Mouse (Mus musculus) midbrain, embryonic 12.5 days (tissue): ENCODE measurements around the gene Gm5244. TPM values are rescaled to one million over a fixed set of nuclear protein-coding genes. Genes with fewer than 3 reads are reported as not detected.
A peak's percentile ranks its signal among the peaks of the same experiment; 100 is the strongest.

ENCODE experiments used
- ATAC-seq: fragments of 200-750 bp; cut with Nextera tagmentation; 2 replicates; pipeline ENCODE4 v1.8.0; 2017; ENCODE audit warnings: low read depth, moderate TSS enrichment, moderate library complexity; ENCODE audit not compliant: low FRiP score
- H3K27ac ChIP-seq: fragments of 300-500 bp; sonication (generic); replicated peaks from 2 replicates; pipeline ENCODE4 v1.5.1; 2016; ENCODE audit warnings: mild to moderate bottlenecking
- H3K27me3 ChIP-seq: fragments of 300-500 bp; sonication (generic); 2 replicates; pipeline ENCODE4 v1.6.1; 2016; ENCODE audit warnings: mild to moderate bottlenecking
- H3K36me3 ChIP-seq: fragments of 300-500 bp; sonication (generic); 2 replicates; pipeline ENCODE4 v1.6.1; 2016
- H3K4me1 ChIP-seq: fragments of 300-500 bp; sonication (generic); 2 replicates; pipeline ENCODE4 v1.6.1; 2016
- H3K4me2 ChIP-seq: fragments of 300-500 bp; sonication (generic); replicated peaks from 2 replicates; pipeline ENCODE4 v1.6.1; 2016; ENCODE audit warnings: mild to moderate bottlenecking, moderate library complexity
- H3K4me3 ChIP-seq: fragments of 300-500 bp; sonication (generic); 2 replicates; pipeline ENCODE4 v1.5.1; 2016; ENCODE audit warnings: mild to moderate bottlenecking
- H3K9ac ChIP-seq: fragments of 300-500 bp; sonication (generic); replicated peaks from 2 replicates; pipeline ENCODE4 v1.6.1; 2016; ENCODE audit warnings: mild to moderate bottlenecking, moderate library complexity
- H3K9me3 ChIP-seq: fragments of 300-500 bp; sonication (generic); 2 replicates; pipeline ENCODE4 v1.6.1; 2016; ENCODE audit warnings: mild to moderate bottlenecking
- WGBS: fragments of 180-500 bp; shearing (Covaris S2); methylation state at CpG from one replicate; pipeline ENCODE4 v1.1.7; 2016; 5-methylcytosine and 5-hydroxymethylcytosine counted together
- polyA plus RNA-seq: library from polyadenylated mRNA; unstranded; fragments of >200 nt; fragmentation: Nextera tagmentation; extraction: Ambion mirVana; gene quantifications from 2 replicates; pipeline ENCODE4 v1.2.1, GENCODE M21; 2016

The Gm5244 gene
- polyA plus RNA-seq = not detected in 2 replicates

DNA sequence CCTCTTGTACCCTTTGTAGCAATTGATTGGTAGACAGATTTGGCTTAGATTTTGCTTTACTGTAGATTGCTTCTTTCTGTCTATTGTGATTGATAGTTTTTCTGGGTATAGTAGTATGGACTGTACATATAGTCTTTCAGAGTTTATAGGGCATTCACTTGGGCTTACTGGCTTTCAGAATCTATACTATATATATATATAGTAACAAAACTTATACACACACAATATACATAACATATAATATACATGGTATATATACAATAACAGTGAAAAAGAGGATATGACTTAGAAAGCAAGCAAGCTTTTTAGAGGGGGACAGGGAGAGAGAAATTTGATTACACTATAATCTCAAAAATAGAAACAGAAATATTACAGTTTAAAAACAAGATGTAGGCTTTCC is at the start of gene Gm5244:
Gm5244 (plus strand) TSS at position 301 of the 400 bp plus-strand sequence.
- Histone ChIP-seq H3K36me3 (no peaks in the 10 kb centered on the region), H3K27me3 (no peaks in the 10 kb centered on the region), H3K4me1 (no peaks in the 10 kb centered on the region), H3K4me2 (no peak within 1 kb of the TSS), H3K9ac (no peak within 1 kb of the TSS), H3K9me3 (no peaks in the 10 kb centered on the region), H3K4me3 (no peak within 1 kb of the TSS), H3K27ac (no peak within 1 kb of the TSS)
- no peak for ATAC-seq

DNA sequence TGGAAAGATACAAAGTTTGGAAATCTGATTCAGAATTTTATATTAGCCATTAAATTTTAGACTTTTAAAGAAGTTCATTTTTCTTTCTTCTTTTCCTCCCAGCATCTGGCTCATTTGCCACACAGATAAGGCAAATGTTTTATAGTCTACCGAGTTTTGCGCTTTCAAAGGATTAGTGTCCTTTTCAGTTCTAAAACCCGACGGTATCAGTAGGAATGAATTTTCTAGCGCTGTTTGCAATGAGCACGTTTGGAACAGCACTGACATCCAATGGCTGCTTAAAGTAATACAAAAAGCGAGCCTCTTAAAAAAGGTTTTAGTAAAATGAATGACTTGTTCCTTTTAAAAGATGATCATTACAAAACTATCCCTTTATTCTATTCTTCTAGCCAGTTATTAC is 49.4 kb upstream of the Gm5244 start:
- no peak for ATAC-seq
- WGBS = under 1% methylated on average over 7 of the region's 7 CpGs
- H3K9ac ChIP-seq = peak overlapping the region; percentile 79
- peak overlapping the region; percentile 99 for H3K27ac ChIP-seq
- H3K4me2 ChIP-seq = peak overlapping the region; percentile 70
- H3K4me3 ChIP-seq = peak overlapping the region; percentile 96
- no peaks in the 10 kb centered on the region for H3K36me3 ChIP-seq
- no peaks in the 10 kb centered on the region for H3K9me3 ChIP-seq
- H3K27me3 ChIP-seq = no peaks in the 10 kb centered on the region
- peaks cover 11% of the 10 kb centered on the region for H3K4me1 ChIP-seq

DNA sequence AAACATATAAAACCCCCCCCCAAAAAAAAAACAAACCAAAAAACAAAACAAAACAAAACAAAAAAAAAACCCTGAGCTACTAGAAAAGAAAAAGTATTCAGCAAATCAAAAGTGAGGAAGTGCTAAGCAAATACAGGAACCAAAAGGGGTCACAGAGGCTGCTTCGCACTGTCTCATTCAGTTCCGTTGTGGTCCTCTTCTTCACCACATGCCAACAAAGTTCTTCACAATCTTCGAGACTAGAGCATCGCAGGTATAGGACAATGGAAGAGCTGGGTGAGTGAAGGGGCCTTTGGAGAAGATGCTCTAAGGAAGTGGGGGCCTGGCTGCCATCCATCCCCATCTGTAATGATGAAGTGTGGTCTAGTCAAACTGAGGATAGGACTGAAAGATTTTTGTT is 48.1 kb upstream of the Gm5244 start:
- ATAC-seq = no peak
- Histone ChIP-seq H3K9me3 (no peaks in the 10 kb centered on the region), H3K9ac (no peak overlapping the region), H3K27ac (no peak overlapping the region), H3K4me2 (no peak overlapping the region), H3K36me3 (no peaks in the 10 kb centered on the region), H3K27me3 (no peaks in the 10 kb centered on the region), H3K4me3 (no peak overlapping the region), H3K4me1 (peaks cover 6% of the 10 kb centered on the region; the same call in 1 of the 2 replicates)
- WGBS = 88% methylated on average over 4 of the region's 4 CpGs

DNA sequence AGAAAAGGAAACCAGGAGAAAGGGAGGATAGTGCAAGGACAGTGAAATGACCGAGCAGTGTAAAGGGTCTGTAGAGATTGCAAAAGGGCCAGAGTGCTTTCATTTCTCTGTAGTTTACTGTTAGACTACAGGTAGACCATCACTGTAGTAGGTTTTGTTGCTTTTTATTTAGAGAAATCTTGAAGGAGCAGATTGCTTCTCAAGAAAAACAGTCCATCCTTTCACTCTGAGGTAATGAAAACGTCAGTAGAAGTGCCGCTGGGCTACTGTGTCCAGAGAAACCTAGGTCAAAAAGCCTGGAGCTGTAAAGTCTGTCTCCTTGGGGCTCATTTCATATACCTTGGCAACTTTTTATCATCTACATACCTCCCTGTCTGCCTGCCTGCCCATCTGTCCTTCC is 47.4 kb upstream of the Gm5244 start:
- no peak overlapping the region for H3K27ac ChIP-seq
- no peak overlapping the region for H3K9ac ChIP-seq
- H3K4me3 ChIP-seq = no peak overlapping the region
- WGBS = 89% methylated on average over 3 of the region's 3 CpGs
- no peaks in the 10 kb centered on the region for H3K27me3 ChIP-seq
- H3K4me1 ChIP-seq = 0 out of 2 replicates have a peak, but pooled peaks cover 3% of the 10 kb centered on the region
- H3K36me3 ChIP-seq = no peaks in the 10 kb centered on the region
- H3K9me3 ChIP-seq = no peaks in the 10 kb centered on the region
- ATAC-seq = no peak
- no peak overlapping the region for H3K4me2 ChIP-seq

DNA sequence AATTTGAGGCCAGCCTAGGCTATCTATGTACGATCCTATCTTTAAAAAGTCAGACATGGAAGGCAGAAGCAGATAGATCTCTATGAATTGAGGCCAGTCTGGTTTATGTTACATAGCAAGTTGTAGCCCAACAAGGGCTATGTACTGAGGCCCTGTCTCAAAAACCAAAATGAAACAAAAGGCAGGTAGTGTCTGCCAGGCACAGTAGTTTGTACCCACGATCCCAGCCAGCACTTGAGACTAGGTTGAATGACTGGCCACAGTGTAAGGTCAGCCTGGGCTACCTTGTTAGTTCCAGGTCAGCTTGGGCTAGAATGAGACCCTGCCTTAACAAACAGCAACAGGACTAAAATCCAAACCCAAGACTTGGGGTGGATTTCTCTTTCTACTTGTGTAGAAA is 45.9 kb upstream of the Gm5244 start:
- Histone ChIP-seq H3K36me3 (no peaks in the 10 kb centered on the region), H3K27ac (no peak overlapping the region), H3K4me1 (0 out of 2 replicates have a peak, but pooled peaks cover 3% of the 10 kb centered on the region), H3K27me3 (no peaks in the 10 kb centered on the region), H3K9me3 (no peaks in the 10 kb centered on the region), H3K4me3 (no peak overlapping the region), H3K9ac (no peak overlapping the region), H3K4me2 (no peak overlapping the region)
- no peak for ATAC-seq
- WGBS = 72% methylated on average over 2 of the region's 2 CpGs

DNA sequence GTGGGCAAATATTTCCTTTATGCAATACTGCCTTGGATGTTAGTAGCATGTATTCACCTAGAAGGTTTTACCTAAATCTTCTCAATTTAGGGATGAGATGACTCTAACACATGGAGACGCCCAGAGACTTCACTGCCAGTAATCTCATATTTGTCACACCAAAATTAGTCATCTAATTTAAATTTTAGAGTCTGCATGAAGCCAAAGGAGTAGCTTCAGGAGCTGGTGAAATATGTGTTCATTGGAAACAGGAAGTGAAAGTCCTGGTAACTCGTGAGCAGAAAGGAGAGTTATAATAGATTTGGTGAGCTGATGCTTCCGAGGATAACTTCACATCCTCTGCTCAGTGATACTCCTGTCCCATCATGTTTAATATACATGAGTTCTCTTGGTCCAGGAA is 45.4 kb upstream of the Gm5244 start:
- H3K9ac ChIP-seq = no peak overlapping the region
- 0 out of 2 replicates have a peak, but pooled peaks cover 3% of the 10 kb centered on the region for H3K4me1 ChIP-seq
- no peaks in the 10 kb centered on the region for H3K9me3 ChIP-seq
- ATAC-seq = no peak
- H3K27ac ChIP-seq = no peak overlapping the region
- H3K4me3 ChIP-seq = no peak overlapping the region
- no peaks in the 10 kb centered on the region for H3K36me3 ChIP-seq
- H3K4me2 ChIP-seq = no peak overlapping the region
- H3K27me3 ChIP-seq = no peaks in the 10 kb centered on the region
- whole genome bisulfite sequencing = 83% methylated on average over 3 of the region's 3 CpGs

DNA sequence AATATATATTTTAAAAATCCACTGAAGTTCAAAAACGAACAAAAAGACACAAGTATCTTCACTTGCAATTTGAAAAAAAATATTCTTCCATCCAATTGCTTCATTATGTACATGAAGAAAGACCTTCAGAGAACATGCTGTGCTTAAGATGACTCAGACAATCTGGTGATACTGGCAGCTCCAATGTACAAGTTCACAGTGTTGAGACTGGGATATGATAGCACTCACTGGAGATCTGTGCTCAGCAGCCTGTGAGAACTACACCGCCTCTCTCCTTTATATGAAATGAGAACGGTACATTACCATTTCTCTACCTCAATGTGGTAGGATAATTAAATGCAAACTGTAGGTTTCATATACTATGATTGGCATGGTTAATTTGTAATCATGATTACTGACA is 43.7 kb upstream of the Gm5244 start:
- no peaks in the 10 kb centered on the region for H3K36me3 ChIP-seq
- no peaks in the 10 kb centered on the region for H3K4me1 ChIP-seq
- no peak overlapping the region for H3K4me3 ChIP-seq
- no peak overlapping the region for H3K27ac ChIP-seq
- no peaks in the 10 kb centered on the region for H3K9me3 ChIP-seq
- H3K4me2 ChIP-seq = no peak overlapping the region
- H3K27me3 ChIP-seq = no peaks in the 10 kb centered on the region
- WGBS = 78% methylated on average over 3 of the region's 3 CpGs
- ATAC-seq = no peak
- H3K9ac ChIP-seq = no peak overlapping the region

DNA sequence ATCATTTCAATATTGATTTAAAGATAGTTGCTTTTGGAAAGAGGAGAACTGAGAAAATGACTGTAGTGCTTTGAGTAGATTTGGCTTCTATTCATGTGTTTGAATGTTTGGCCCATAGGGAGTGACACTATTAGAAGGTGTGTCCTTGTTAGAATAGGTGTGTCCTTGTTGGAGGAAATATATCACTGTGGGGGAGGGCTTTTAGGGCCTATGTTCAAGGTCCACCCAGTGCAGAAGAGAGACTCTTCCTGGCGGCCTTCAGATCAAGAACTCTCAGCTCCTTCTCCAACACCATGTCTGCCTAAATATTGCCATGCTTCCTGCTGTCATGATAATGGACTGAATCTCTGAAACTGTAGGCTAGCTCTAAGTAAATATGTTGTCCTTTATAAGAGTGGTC is 42.2 kb upstream of the Gm5244 start:
- Histone ChIP-seq H3K4me1 (no peaks in the 10 kb centered on the region), H3K27me3 (no peaks in the 10 kb centered on the region), H3K4me2 (no peak overlapping the region), H3K9ac (no peak overlapping the region), H3K27ac (no peak overlapping the region), H3K36me3 (no peaks in the 10 kb centered on the region), H3K9me3 (no peaks in the 10 kb centered on the region), H3K4me3 (no peak overlapping the region)
- 89% methylated on average over 1 of the region's 1 CpGs for WGBS
- ATAC-seq = no peak

DNA sequence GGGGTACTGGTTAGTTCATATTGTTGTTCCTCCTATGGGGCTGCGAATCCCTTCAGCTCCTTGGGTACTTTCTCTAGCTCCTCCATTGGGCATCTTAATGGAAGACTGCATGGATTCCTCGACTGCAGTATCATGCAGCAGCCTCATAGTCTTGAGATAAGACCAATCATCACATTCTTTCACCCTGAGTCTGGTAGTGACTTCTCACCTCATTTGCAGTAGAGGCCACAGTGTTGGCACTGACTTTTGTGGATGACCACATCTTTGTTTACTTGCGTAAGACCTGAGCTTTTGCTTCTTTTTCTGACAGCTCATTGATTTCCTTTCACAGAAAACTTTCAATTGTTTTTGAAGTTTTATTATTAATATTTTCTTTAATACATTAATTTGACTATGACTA is 40.8 kb upstream of the Gm5244 start:
- Histone ChIP-seq H3K9me3 (no peaks in the 10 kb centered on the region), H3K36me3 (no peaks in the 10 kb centered on the region), H3K9ac (no peak overlapping the region), H3K4me2 (no peak overlapping the region), H3K4me1 (no peaks in the 10 kb centered on the region), H3K4me3 (no peak overlapping the region), H3K27me3 (no peaks in the 10 kb centered on the region), H3K27ac (no peak overlapping the region)
- no peak for ATAC-seq
- WGBS = 88% methylated on average over 3 of the region's 3 CpGs

DNA sequence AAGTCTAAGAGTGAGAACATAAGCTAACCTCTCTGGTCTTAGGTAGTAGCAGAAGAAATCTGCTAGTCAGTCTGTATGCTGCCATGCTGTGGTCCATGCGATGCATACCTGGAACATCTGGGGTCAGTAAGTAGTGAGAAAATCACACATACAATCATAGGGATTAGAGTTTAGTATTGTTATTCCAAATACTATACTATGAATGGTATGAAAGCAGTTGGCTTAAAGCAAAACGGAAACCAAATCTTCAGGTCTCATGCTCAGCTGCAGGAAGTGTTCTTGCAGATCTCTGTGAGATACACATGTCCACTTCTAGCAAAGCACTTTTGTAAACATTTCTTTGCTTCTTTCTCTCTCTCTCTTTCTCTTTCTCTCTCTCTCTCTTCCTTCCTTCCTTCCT is 40.3 kb upstream of the Gm5244 start:
- H3K27ac ChIP-seq = no peak overlapping the region
- no peak for ATAC-seq
- no peak overlapping the region for H3K9ac ChIP-seq
- WGBS = 71% methylated on average over 2 of the region's 2 CpGs
- no peaks in the 10 kb centered on the region for H3K36me3 ChIP-seq
- H3K4me1 ChIP-seq = no peaks in the 10 kb centered on the region
- H3K4me3 ChIP-seq = no peak overlapping the region
- no peak overlapping the region for H3K4me2 ChIP-seq
- no peaks in the 10 kb centered on the region for H3K9me3 ChIP-seq
- H3K27me3 ChIP-seq = no peaks in the 10 kb centered on the region

DNA sequence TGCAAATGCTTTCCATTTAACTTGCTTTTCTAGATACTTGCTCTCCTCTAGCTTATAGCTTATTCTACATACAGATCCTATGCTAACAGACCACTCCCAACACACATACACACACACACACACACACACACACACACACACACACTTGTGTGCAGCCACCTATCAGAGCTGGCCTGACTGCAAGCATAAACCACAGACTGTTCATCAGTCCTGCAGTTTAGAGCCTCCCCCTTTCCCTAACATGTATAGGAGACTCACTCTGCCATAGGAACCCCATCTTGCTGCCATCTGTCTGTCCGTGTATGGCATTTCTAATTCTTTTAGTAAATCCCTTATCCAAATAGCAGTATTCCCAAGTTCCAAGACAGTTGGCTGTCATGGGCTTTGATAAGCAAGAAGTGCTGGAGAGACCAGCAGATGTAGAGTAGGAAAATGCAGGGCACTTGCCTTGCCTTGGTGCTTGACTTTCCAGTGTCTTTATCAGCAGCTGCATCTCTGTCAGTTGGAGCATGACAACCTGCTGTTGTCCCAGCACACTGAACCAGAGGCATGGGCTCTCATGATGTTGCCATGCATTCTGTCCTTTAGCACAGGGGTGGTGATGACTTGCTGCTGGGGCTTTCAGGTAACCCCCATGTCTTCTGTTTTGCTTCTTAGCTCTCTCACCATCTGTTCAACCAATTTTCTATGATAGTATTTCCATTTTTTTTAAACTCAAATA is 33.7 kb upstream of the Gm5244 start:
- H3K27me3 ChIP-seq = no peaks in the 10 kb centered on the region
- H3K9ac ChIP-seq = no peak overlapping the region
- H3K36me3 ChIP-seq = no peaks in the 10 kb centered on the region
- 56% methylated on average over 1 of the region's 1 CpGs for WGBS
- no peak overlapping the region for H3K27ac ChIP-seq
- no peak for ATAC-seq
- H3K4me1 ChIP-seq = no peaks in the 10 kb centered on the region
- no peak overlapping the region for H3K4me3 ChIP-seq
- no peak overlapping the region for H3K4me2 ChIP-seq
- no peaks in the 10 kb centered on the region for H3K9me3 ChIP-seq

DNA sequence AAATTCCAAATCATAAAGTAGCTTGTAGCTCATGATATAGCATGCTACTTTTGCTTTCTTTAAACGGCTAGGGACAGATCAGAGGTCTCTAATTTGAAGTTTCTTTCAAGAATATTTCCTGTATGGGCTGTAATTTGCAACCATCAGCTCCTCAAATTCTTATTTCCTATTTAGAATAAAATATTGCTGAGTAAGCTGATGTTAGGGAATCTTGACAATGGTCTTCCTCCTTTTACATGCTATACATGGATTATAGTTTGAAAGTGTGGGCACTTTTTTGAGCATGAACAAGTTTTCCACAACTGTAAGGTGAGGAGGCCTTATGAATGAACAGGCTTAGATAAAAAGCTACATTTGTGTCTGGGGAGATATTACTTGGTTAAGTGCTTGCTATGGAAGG is 32.6 kb upstream of the Gm5244 start:
- 90% methylated on average over 1 of the region's 1 CpGs for WGBS
- H3K4me1 ChIP-seq = no peaks in the 10 kb centered on the region
- H3K27me3 ChIP-seq = no peaks in the 10 kb centered on the region
- no peak overlapping the region for H3K4me2 ChIP-seq
- no peak overlapping the region for H3K4me3 ChIP-seq
- H3K27ac ChIP-seq = no peak overlapping the region
- no peaks in the 10 kb centered on the region for H3K36me3 ChIP-seq
- H3K9ac ChIP-seq = no peak overlapping the region
- no peak for ATAC-seq
- no peaks in the 10 kb centered on the region for H3K9me3 ChIP-seq

DNA sequence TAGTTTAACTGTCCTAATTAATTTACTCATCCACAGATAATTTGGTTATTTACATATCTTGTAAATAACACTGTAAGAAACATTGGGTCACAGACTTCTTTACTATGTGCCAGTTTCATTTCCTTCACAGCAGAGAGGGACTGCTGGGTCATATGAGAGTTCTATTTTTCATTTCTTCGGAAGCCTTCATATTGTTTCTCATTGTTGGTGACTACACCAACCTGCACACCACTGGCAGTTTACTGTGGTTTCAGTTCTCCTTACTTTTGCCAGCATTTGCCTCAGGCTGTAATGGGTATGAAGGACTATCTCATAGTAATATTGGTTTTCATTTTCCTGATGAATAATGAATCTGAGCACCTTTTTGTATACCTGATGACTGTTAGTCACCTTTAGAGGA is 28.0 kb upstream of the Gm5244 start:
- no peaks in the 10 kb centered on the region for H3K36me3 ChIP-seq
- H3K27ac ChIP-seq = no peak overlapping the region
- no peaks in the 10 kb centered on the region for H3K4me1 ChIP-seq
- no peak for ATAC-seq
- no peak overlapping the region for H3K4me3 ChIP-seq
- H3K4me2 ChIP-seq = no peak overlapping the region
- H3K9me3 ChIP-seq = no peaks in the 10 kb centered on the region
- 94% methylated on average over 1 of the region's 1 CpGs for WGBS
- no peak overlapping the region for H3K9ac ChIP-seq
- no peaks in the 10 kb centered on the region for H3K27me3 ChIP-seq
